Comparison of ENCODE assay signal across 7 mouse cellular contexts in the genomic region with DNA sequence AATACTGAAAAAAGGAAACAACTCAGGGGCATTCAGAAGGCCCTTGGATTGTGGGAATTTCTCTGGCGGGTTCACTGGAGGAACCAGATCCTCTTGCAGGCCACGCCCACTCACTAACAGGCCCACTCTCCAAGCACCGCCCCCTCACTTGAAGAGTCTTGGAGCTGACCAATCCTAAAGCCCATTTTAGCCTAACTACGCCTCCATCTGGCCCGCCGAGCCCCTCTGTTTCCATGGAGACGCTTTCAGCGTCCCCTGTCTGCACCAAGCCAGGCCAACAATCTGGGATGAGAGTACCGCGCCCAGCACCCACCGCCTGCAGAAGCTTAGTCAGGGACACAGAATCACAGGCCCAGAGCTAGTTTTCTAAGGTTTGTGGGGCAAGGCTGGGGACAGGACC. TPM values are rescaled to one million over a fixed set of nuclear protein-coding genes. Genes with fewer than 3 reads are reported as not detected.
DNase-seq lines count a peak whose midpoint lies in the region.

A gene (plus strand): TSS at position 224 of the 400 bp plus-strand sequence.

- peaks cover 12% of the 10 kb centered on the region for H3K4me1 ChIP-seq in hindbrain, embryonic 10.5 days (replicated peaks)

- no peaks in the 10 kb centered on the region for H3K9me3 ChIP-seq in hindbrain, embryonic 10.5 days

- WGBS in hindbrain, embryonic 10.5 days = under 1% methylated on average over 11 of the region's 11 CpGs

- 0 out of 2 replicates have a peak, but pooled peaks cover 4% of the 10 kb centered on the region for H3K27me3 ChIP-seq in hindbrain, embryonic 10.5 days (ENCODE audit: insufficient read depth, poor library complexity, severe bottlenecking)

- 0 out of 2 replicates have a peak within 1 kb of the TSS, but pooled peaks have one; percentile 16 for H3K27ac ChIP-seq in hindbrain, embryonic 10.5 days

- H3K4me3 ChIP-seq in hindbrain, embryonic 10.5 days = peak within 1 kb of the TSS; percentile 38

- H3K36me3 ChIP-seq in hindbrain, embryonic 10.5 days = no peaks in the 10 kb centered on the region

- DNase-seq in R1 (ENCODE audit: low read depth, low spot score) = peak; percentile 98
- DNase-seq in embryo, embryonic 11 days = peak; percentile 97
- DNase-seq in hindbrain, embryonic 10.5 days (ENCODE audit: low spot score) = peak; percentile 89
- peak; percentile 8 for DNase-seq in left cerebral cortex, adult 11 months (ENCODE audit: low spot score)
- DNase-seq in lung, postnatal 14 days = peak; percentile 51
- DNase-seq in right cerebral cortex, postnatal 25 days = peak; percentile 20
- DNase-seq in thymus, postnatal 0 days (ENCODE audit: low spot score) = no peak

RNA-seq across cellular contexts. Expression of the gene that starts here (rescaled TPM):
- polyA plus RNA-seq in hindbrain, embryonic 10.5 days (2016; fragmentation: Nextera tagmentation; extraction: Ambion mirVana) = 0.65 and 1.1 TPM in 2 replicates
- polyA plus RNA-seq in thymus, postnatal 0 days (2015; fragmentation: Nextera tagmentation; extraction: Ambion mirVana) = 0.18 and 0.23 TPM in 2 replicates
